Mouse (Mus musculus) limb, embryonic 12.5 days (tissue): Measurements from ENCODE around the gene Stpg2. TPM values are rescaled to one million over a fixed set of nuclear protein-coding genes. Genes with fewer than 3 reads are reported as not detected.
"Not testable (repeated sequence)": the region's sequence is repeated elsewhere in the genome, so short reads cannot be mapped to it uniquely, and the experiment has no call there.

Experiments
- ATAC-seq: fragments of 200-750 bp; cut with Nextera tagmentation; 2 replicates; pipeline ENCODE4 v1.8.0; 2017; ENCODE audit warnings: low read depth, moderate TSS enrichment; ENCODE audit not compliant: insufficient number of reproducible peaks, insufficient read depth, low FRiP score, low TSS enrichment
- H3K27ac ChIP-seq: fragments of 300-500 bp; sonication (generic); 2 replicates; pipeline ENCODE4 v1.5.1; 2016; ENCODE audit warnings: mild to moderate bottlenecking, moderate library complexity
- H3K27me3 ChIP-seq: fragments of 300-500 bp; sonication (generic); 2 replicates; pipeline ENCODE4 v1.6.1; 2016; ENCODE audit warnings: mild to moderate bottlenecking, moderate library complexity
- H3K36me3 ChIP-seq: fragments of 300-500 bp; sonication (generic); 2 replicates; pipeline ENCODE4 v1.6.1; 2016; ENCODE audit warnings: mild to moderate bottlenecking, moderate library complexity
- H3K4me1 ChIP-seq: fragments of 300-500 bp; sonication (generic); replicated peaks from 2 replicates; pipeline ENCODE4 v1.6.1; 2016
- H3K4me2 ChIP-seq: fragments of 300-500 bp; sonication (generic); 2 replicates; pipeline ENCODE4 v1.6.1; 2016; ENCODE audit warnings: mild to moderate bottlenecking, moderate library complexity
- H3K4me3 ChIP-seq: fragments of 300-500 bp; sonication (generic); replicated peaks from 2 replicates; pipeline ENCODE4 v1.5.1; 2016; ENCODE audit warnings: mild to moderate bottlenecking
- H3K9ac ChIP-seq: fragments of 300-500 bp; sonication (generic); replicated peaks from 2 replicates; pipeline ENCODE4 v1.6.1; 2016; ENCODE audit warnings: mild to moderate bottlenecking, moderate library complexity
- H3K9me3 ChIP-seq: fragments of 300-500 bp; sonication (generic); 2 replicates; pipeline ENCODE4 v1.6.1; 2016; ENCODE audit warnings: mild to moderate bottlenecking, moderate library complexity
- WGBS: fragments of 180-500 bp; shearing (Covaris S2); methylation state at CpG from one replicate; pipeline ENCODE4 v1.1.7; 2016; 5-methylcytosine and 5-hydroxymethylcytosine counted together
- polyA plus RNA-seq: library from polyadenylated mRNA; unstranded; fragments of >200 nt; fragmentation: Nextera tagmentation; extraction: Ambion mirVana; gene quantifications from 2 replicates; pipeline ENCODE4 v1.2.1, GENCODE M21; 2016

The Stpg2 gene
- polyA plus RNA-seq, 1 experiment from 2014 or later, result 0.09 TPM

DNA sequence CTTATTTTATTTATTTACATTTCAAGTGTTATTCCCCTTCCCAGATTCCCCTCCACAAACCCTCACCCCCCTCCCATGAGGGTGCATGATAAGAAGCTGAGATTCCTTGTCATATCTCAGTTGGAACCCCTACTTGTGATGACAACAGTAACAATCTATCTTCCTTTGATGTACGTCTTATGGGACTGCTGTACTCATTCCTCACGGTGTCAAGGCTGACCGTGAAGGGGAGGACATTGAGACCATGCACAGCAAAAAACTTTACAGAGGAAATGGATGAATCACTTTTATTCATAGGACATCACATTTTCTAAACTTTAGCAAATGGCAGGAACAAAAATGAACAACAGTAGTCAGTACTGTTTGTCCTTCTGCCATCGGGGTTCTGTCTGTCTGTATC, 21.3 kb downstream of the Stpg2 start:
- Histone ChIP-seq H3K4me2 (no peak overlapping the region), H3K36me3 (no peaks in the 10 kb centered on the region), H3K9me3 (no peaks in the 10 kb centered on the region), H3K27me3 (no peaks in the 10 kb centered on the region), H3K9ac (no peak overlapping the region), H3K27ac (no peak overlapping the region), H3K4me3 (no peak overlapping the region), H3K4me1 (no peaks in the 10 kb centered on the region)
- WGBS, result 74% methylated on average over 4 of the region's 4 CpGs
- no peak for ATAC-seq

DNA sequence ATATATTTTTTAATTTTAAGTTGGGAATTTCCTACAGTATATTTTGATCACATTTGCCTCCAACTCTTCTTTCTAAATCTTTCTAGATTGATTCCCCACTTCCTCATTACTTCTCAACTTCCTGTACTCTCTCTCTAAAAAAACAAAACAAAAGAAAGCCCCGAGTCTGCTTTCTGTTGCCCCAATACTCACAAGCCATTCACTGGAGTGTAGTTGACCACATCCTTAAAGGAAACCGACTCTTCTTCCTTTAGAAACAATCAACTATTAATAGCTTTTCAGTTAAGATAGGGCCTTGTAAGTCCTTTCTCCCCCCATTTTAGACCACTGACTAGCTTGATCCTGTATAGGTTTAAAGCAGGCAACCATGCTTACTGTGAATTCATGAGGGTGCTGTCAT, 39.7 kb downstream of the Stpg2 start:
- no peaks in the 10 kb centered on the region for H3K27me3 ChIP-seq
- no peaks in the 10 kb centered on the region for H3K4me1 ChIP-seq
- 86% methylated on average over 2 of the region's 2 CpGs for WGBS
- no peaks in the 10 kb centered on the region for H3K36me3 ChIP-seq
- H3K9ac ChIP-seq, result no peak overlapping the region
- ATAC-seq, result no peak
- no peak overlapping the region for H3K27ac ChIP-seq
- no peaks in the 10 kb centered on the region for H3K9me3 ChIP-seq
- H3K4me3 ChIP-seq, result no peak overlapping the region
- H3K4me2 ChIP-seq, result no peak overlapping the region

DNA sequence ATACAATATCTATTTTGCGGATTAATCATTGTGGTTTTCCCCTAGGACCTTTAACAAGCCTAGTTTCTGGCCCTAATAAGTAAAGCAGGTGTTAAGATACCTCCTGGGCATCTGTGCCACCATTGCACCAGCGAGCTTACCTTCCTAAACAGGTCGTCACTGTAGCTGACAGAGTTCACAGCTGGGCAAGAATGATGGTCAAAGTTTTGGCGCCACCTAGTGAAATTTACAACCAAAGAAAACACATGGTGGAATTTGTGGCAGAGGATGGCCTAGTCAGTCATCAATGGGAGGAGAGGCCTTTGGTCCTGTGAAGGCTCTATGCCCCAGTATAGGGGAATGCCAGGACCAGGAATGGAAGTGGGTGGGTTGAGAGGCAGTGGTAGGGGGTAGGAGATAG, 41.0 kb downstream of the Stpg2 start:
- Histone ChIP-seq H3K4me1 (no peaks in the 10 kb centered on the region), H3K9ac (no peak overlapping the region), H3K9me3 (no peaks in the 10 kb centered on the region), H3K4me3 (no peak overlapping the region), H3K27ac (no peak overlapping the region), H3K36me3 (no peaks in the 10 kb centered on the region), H3K27me3 (no peaks in the 10 kb centered on the region), H3K4me2 (no peak overlapping the region)
- ATAC-seq, result no peak
- WGBS, result 45% methylated on average over 4 of the region's 4 CpGs

DNA sequence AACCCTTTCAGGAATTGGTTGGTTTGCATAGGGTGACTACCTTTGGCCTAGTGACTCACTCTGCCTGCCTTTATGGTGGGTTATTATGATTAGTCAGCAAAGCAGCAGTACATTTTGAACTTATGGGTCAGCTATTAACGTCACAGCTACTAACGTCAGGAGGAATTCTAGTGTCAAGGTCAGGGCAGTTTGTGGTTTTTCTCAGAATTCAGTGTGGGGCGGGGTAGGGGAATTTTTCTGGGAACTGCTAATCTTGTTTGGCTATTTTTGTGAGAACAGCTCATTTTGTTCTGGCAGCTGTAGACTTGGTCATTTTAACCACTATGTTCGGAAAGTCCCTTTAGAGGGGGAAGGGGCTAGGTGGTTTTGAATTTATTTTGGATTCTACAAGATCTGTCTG, 56.9 kb downstream of the Stpg2 start:
- H3K9ac ChIP-seq, H3K4me1 ChIP-seq, H3K9me3 ChIP-seq, H3K36me3 ChIP-seq, H3K27me3 ChIP-seq, ATAC-seq, H3K27ac ChIP-seq, H3K4me3 ChIP-seq, H3K4me2 ChIP-seq: not testable (repeated sequence)
- WGBS, result 86% methylated on average over 4 of the region's 4 CpGs

DNA sequence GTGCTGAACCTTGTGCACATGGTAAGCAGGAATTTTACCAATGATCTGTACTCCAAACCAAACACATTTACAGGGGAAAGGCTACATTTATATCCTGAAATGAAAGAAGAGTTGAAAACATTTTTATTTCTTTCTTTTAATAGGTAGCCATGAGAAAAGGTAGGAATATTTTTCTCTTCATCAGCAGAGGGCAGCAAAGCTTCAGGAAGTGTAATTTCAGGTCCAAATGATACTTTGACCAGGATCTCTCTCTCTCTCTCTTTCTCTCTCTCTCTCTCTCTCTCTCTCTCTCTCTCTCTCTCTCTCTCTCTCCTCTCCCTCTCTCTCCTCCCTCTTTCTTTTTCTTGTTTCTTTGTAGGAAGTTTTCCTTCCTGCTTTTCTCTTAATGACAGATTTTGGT, 92.4 kb downstream of the Stpg2 start:
- H3K4me2 ChIP-seq, result no peak overlapping the region
- H3K4me1 ChIP-seq, result no peaks in the 10 kb centered on the region
- no peaks in the 10 kb centered on the region for H3K36me3 ChIP-seq
- no peak for ATAC-seq
- no peak overlapping the region for H3K27ac ChIP-seq
- 0 out of 2 replicates have a peak, but pooled peaks cover 3% of the 10 kb centered on the region for H3K27me3 ChIP-seq
- no peak overlapping the region for H3K4me3 ChIP-seq
- H3K9ac ChIP-seq, result no peak overlapping the region
- 0 out of 2 replicates have a peak, but pooled peaks cover 4% of the 10 kb centered on the region for H3K9me3 ChIP-seq

DNA sequence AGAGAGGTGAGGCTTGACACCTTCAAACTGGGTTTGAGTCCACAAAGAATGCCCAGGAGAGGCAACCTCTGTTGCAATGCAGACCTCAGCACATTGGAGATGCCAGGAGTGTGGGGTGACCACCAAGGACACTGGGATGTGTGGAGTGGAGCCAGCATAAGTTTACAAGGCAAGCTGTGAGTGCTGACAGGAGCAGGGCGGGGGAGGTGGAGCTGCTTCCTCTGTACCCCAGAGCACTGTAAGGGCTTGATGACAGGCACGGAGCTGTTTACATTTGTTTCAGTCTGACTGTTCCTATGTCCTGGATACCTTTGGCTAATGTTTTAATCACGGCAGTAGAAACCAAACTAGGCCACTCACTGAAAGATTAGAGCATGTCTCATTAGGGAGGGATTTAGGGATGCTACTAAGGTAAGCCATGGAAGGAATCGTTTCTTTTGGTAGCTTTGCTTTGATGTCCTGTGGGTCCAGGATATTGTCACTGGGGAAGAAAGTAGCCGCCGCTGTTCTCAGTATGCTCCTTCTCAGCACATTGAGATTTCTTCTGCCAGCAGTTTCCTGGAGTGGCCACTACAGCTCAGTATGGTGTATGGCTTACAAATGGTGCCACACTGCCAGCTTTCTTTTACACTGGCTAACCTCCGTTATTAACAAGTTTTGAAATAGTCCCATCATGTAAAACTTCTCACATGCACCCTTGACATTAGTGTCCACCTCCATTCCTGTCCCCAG, 102.8 kb downstream of the Stpg2 start:
- 33% methylated on average over 7 of the region's 7 CpGs for WGBS
- no peak overlapping the region for H3K4me2 ChIP-seq
- no peak overlapping the region for H3K27ac ChIP-seq
- no peaks in the 10 kb centered on the region for H3K9me3 ChIP-seq
- no peak overlapping the region for H3K9ac ChIP-seq
- no peak for ATAC-seq
- H3K36me3 ChIP-seq, result no peaks in the 10 kb centered on the region
- H3K4me1 ChIP-seq, result peaks cover 5% of the 10 kb centered on the region; the same call in 1 of the 2 replicates
- H3K27me3 ChIP-seq, result no peaks in the 10 kb centered on the region
- H3K4me3 ChIP-seq, result no peak overlapping the region

DNA sequence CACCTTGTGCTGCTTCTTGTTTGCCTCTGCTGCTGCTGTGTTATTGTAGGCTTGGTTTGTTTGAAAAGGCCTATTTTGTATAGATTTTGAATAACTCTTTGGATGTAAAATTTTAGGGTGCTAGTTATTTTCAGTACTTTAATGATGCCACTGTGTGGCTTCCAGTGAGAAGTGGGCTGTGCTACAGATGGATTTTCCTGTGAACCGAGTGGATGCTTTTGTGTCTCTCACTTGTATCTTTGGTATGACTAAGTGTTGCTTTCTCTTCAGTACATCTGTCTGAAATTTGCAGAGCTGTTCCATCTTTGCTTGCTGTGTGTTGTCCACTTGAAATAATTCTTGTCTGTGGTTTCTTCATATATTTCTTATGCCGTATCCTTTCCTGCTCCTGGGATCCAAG, 106.2 kb downstream of the Stpg2 start:
- WGBS, result 92% methylated on average over 2 of the region's 2 CpGs
- H3K36me3 ChIP-seq, result no peaks in the 10 kb centered on the region
- ATAC-seq, result no peak
- H3K4me3 ChIP-seq, result no peak overlapping the region
- H3K27me3 ChIP-seq, result no peaks in the 10 kb centered on the region
- H3K4me2 ChIP-seq, result no peak overlapping the region
- H3K27ac ChIP-seq, result no peak overlapping the region
- H3K9me3 ChIP-seq, result no peaks in the 10 kb centered on the region
- H3K9ac ChIP-seq, result no peak overlapping the region
- peaks cover 5% of the 10 kb centered on the region; the same call in 1 of the 2 replicates for H3K4me1 ChIP-seq

DNA sequence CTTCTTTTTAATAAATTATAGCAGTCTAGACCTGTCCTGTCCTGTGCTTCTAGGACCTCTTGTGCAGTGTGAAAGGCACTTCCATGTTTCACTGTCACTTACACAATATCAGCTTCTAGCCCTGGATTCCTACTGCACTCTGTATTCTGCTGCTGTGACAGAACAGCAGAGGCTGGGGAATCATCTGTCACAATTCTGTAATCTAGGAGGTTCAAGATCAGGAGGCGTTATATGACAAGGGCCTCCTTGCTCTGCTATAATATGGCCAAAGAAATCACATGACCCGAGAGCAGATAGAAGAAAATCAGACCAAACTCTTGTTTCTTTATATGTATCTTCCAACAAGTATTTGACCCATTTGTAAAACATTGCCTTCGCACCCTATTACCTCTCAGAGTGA, 175.0 kb downstream of the Stpg2 start:
- H3K9me3 ChIP-seq, result no peaks in the 10 kb centered on the region
- no peak overlapping the region for H3K4me3 ChIP-seq
- no peaks in the 10 kb centered on the region for H3K36me3 ChIP-seq
- no peak for ATAC-seq
- no peak overlapping the region for H3K4me2 ChIP-seq
- WGBS, result 91% methylated on average over 3 of the region's 3 CpGs
- H3K27me3 ChIP-seq, result no peaks in the 10 kb centered on the region
- H3K4me1 ChIP-seq, result no peaks in the 10 kb centered on the region
- no peak overlapping the region for H3K27ac ChIP-seq
- no peak overlapping the region for H3K9ac ChIP-seq

DNA sequence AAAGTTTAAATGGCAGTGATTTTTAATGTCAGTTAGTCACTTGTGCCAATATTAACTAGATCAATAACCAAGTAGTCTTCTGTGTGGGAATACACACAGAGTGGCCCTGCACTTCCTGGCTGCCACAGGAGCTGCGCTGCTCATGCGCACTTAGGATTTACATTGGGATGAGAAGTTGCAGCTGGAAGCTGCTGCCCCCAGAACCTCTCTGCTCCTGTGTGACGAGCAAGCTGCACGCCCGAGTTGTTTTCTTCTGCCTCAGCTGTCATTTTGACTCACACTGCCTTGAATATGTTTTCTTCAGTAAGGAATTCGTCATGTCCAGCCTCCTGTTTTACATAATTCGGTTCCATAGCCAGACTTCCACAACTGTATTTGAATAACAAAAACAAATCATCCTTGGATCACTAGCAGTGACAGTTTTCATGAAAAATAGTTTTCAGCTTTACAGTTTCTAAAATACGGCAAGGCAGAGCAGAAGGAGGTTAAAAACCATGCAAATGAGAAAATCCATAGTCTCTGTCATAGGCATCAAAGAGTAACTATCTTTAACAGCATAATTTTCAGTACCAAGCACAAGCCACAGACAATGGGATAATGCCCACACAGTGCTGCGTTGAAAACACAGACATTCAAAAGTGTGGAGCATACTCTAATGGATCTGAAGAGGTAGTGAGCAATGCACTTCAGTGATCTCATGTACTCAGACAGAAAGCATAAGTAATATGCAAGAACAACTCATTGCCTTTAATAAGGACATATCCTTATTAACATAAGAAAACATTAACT, 191.8 kb downstream of the Stpg2 start:
- Histone ChIP-seq H3K27ac (no peak overlapping the region), H3K36me3 (no peaks in the 10 kb centered on the region), H3K4me2 (no peak overlapping the region), H3K27me3 (no peaks in the 10 kb centered on the region), H3K9ac (no peak overlapping the region), H3K4me3 (no peak overlapping the region), H3K4me1 (no peaks in the 10 kb centered on the region), H3K9me3 (0 out of 2 replicates have a peak, but pooled peaks cover 7% of the 10 kb centered on the region)
- WGBS, result 81% methylated on average over 9 of the region's 9 CpGs
- no peak for ATAC-seq

DNA sequence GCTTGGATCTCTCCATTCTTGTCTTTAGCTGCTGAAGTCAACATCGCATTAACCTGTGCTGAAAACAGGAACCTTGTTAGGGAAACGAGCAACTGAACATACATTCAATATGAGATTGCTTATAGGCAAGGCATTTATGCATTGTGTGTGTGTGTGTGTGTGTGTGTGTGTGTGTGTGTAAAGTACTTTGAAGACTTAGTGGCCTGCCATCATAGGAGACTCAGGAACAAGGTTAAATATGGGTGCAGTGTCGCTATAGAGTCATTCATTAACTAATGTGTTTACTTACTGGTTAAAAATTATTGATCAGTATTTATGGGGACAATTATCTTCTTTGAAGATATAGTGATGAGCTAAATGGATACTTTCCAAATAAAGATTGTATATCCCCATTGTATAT, 199.2 kb downstream of the Stpg2 start:
- WGBS, result 80% methylated on average over 3 of the region's 3 CpGs
- no peak overlapping the region for H3K27ac ChIP-seq
- no peak overlapping the region for H3K9ac ChIP-seq
- no peaks in the 10 kb centered on the region for H3K36me3 ChIP-seq
- no peaks in the 10 kb centered on the region for H3K27me3 ChIP-seq
- H3K4me3 ChIP-seq, result no peak overlapping the region
- no peak overlapping the region for H3K4me2 ChIP-seq
- H3K4me1 ChIP-seq, result no peaks in the 10 kb centered on the region
- no peaks in the 10 kb centered on the region for H3K9me3 ChIP-seq
- ATAC-seq, result no peak

DNA sequence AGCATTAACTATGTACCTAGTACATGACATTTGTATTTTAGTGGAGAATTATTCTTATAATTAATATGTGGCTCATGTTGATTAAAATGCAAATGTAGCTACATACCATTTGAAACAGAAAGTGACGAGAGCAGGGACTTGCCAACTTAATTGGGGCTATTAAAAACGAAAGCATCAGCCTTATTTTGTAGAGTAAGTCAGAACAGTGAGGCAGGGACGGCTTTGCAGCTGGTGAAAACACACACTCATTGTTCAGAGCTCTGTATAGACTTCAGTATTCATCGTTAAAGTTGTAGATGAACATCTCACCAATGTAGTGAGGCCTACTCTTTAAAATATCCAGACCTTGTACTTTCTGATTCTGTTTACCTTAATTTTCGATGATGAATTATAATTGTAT, 213.6 kb downstream of the Stpg2 start:
- no peaks in the 10 kb centered on the region for H3K9me3 ChIP-seq
- no peaks in the 10 kb centered on the region for H3K27me3 ChIP-seq
- no peaks in the 10 kb centered on the region for H3K36me3 ChIP-seq
- no peak overlapping the region for H3K4me2 ChIP-seq
- H3K4me3 ChIP-seq, result no peak overlapping the region
- no peak for ATAC-seq
- no peak overlapping the region for H3K9ac ChIP-seq
- 69% methylated on average over 5 of the region's 5 CpGs for WGBS
- H3K27ac ChIP-seq, result no peak overlapping the region
- H3K4me1 ChIP-seq, result no peaks in the 10 kb centered on the region
